Mouse (Mus musculus): ENCODE measurements around the gene Anapc7. TPM values are rescaled to one million over a fixed set of nuclear protein-coding genes. Genes with fewer than 3 reads are reported as not detected.
A peak's percentile ranks its signal among the peaks of the same experiment; 100 is the strongest.

Anapc7 gene
- 23.3 and 23.9 TPM in 2 replicates for polyA plus RNA-seq (2016; fragmentation: Nextera tagmentation; extraction: Ambion mirVana)

GRCm38 (mm10) chr5:122421271-122422068, at the start of gene Anapc7:
TSS of gene Anapc7 (plus strand) at chr5:122421693.
- Histone ChIP-seq H3K27ac (peak within 1 kb of the TSS; percentile 77), H3K4me2 (peak within 1 kb of the TSS; percentile 85), H3K4me3 (peak within 1 kb of the TSS; percentile 94), H3K9me3 (replicated peaks) (no peaks in the 10 kb centered on the region), H3K36me3 (peaks cover 6% of the 10 kb centered on the region; the same call in 1 of the 2 replicates), H3K9ac (peak within 1 kb of the TSS; percentile 89), H3K27me3 (replicated peaks) (no peaks in the 10 kb centered on the region), H3K4me1 (peaks cover 34% of the 10 kb centered on the region)
- 16% methylated on average over 17 of the region's 17 CpGs for WGBS (ENCODE audit: insufficient replicate concordance)
- peak; percentile 7; the same call in 1 of the 2 replicates for ATAC-seq

GRCm38 (mm10) chr5:122372192-122372769, 49.2 kb upstream of the Anapc7 start, which contains the start of gene Fam216a:
TSS of gene Fam216a (minus strand) at chr5:122372364.
- H3K36me3 ChIP-seq = peaks cover 60% of the 10 kb centered on the region

GRCm38 (mm10) chr5:122372878-122373277, 48.6 kb upstream of the Anapc7 start:
- Histone ChIP-seq H3K27ac (peak overlapping the region; percentile 97), H3K4me1 (peaks cover 27% of the 10 kb centered on the region), H3K4me2 (peak overlapping the region; percentile 87), H3K9ac (peak overlapping the region; percentile 85), H3K4me3 (peak overlapping the region; percentile 93), H3K27me3 (replicated peaks) (no peaks in the 10 kb centered on the region), H3K36me3 (peaks cover 55% of the 10 kb centered on the region), H3K9me3 (replicated peaks) (no peaks in the 10 kb centered on the region)
- WGBS (ENCODE audit: insufficient replicate concordance) = 5% methylated on average over 5 of the region's 5 CpGs
- ATAC-seq = no peak

More at GRCm38 (mm10) chr5:122372192-122372769, 49.2 kb upstream of the Anapc7 start, which contains the start of gene Fam216a:
- H3K9ac ChIP-seq = peak within 1 kb of the TSS; percentile 85
- ATAC-seq = peak; percentile 94
- WGBS (ENCODE audit: insufficient replicate concordance) = under 1% methylated on average over 53 of the region's 53 CpGs
- no peaks in the 10 kb centered on the region for H3K9me3 ChIP-seq (replicated peaks)
- peaks cover 27% of the 10 kb centered on the region for H3K4me1 ChIP-seq
- H3K4me3 ChIP-seq = peak within 1 kb of the TSS; percentile 93
- H3K27me3 ChIP-seq (replicated peaks) = no peaks in the 10 kb centered on the region
- peak within 1 kb of the TSS; percentile 87 for H3K4me2 ChIP-seq
- H3K27ac ChIP-seq = peak within 1 kb of the TSS; percentile 97

GRCm38 (mm10) chr5:122377101-122377833, 44.2 kb upstream of the Anapc7 start:
- Histone ChIP-seq H3K9me3 (replicated peaks) (no peaks in the 10 kb centered on the region), H3K4me2 (no peak overlapping the region), H3K4me3 (no peak overlapping the region), H3K9ac (no peak overlapping the region), H3K27me3 (replicated peaks) (no peaks in the 10 kb centered on the region), H3K4me1 (peaks cover 13% of the 10 kb centered on the region), H3K27ac (no peak overlapping the region), H3K36me3 (peaks cover 75% of the 10 kb centered on the region)
- no peak for ATAC-seq
- WGBS (ENCODE audit: insufficient replicate concordance) = 82% methylated on average over 4 of the region's 4 CpGs

- Histone ChIP-seq H3K27me3 (replicated peaks) (no peaks in the 10 kb centered on the region), H3K4me2 (no peak overlapping the region), H3K36me3 (peaks cover 83% of the 10 kb centered on the region), H3K27ac (no peak overlapping the region), H3K4me3 (no peak overlapping the region), H3K9me3 (replicated peaks) (no peaks in the 10 kb centered on the region), H3K4me1 (peaks cover 9% of the 10 kb centered on the region), H3K9ac (no peak overlapping the region)
- 89% methylated on average over 12 of the region's 12 CpGs for WGBS (ENCODE audit: insufficient replicate concordance)
- ATAC-seq = no peak
These were observed 43.3 kb upstream of the Anapc7 start for GRCm38 (mm10) chr5:122378171-122378570.

- H3K4me1 ChIP-seq = no peaks in the 10 kb centered on the region
- H3K9me3 ChIP-seq (replicated peaks) = no peaks in the 10 kb centered on the region
- WGBS (ENCODE audit: insufficient replicate concordance) = 55% methylated on average over 11 of the region's 11 CpGs
- H3K9ac ChIP-seq = no peak overlapping the region
- H3K27ac ChIP-seq = no peak overlapping the region
- H3K4me2 ChIP-seq = no peak overlapping the region
- H3K4me3 ChIP-seq = no peak overlapping the region
- no peaks in the 10 kb centered on the region for H3K27me3 ChIP-seq (replicated peaks)
- H3K36me3 ChIP-seq = peaks cover 74% of the 10 kb centered on the region
- ATAC-seq = peak; percentile 68
These were observed 41.9 kb upstream of the Anapc7 start for GRCm38 (mm10) chr5:122379374-122380155.

GRCm38 (mm10) chr5:122390006-122390405, 31.5 kb upstream of the Anapc7 start:
- no peak overlapping the region for H3K4me2 ChIP-seq
- H3K27me3 ChIP-seq (replicated peaks) = no peaks in the 10 kb centered on the region
- peaks cover 28% of the 10 kb centered on the region for H3K4me1 ChIP-seq
- no peak overlapping the region for H3K27ac ChIP-seq
- H3K36me3 ChIP-seq = peaks cover 9% of the 10 kb centered on the region
- H3K4me3 ChIP-seq = no peak overlapping the region
- ATAC-seq = no peak
- no peaks in the 10 kb centered on the region for H3K9me3 ChIP-seq (replicated peaks)
- H3K9ac ChIP-seq = no peak overlapping the region
- 79% methylated on average over 5 of the region's 5 CpGs for WGBS (ENCODE audit: insufficient replicate concordance)

- H3K4me2 ChIP-seq = no peak overlapping the region
- H3K4me3 ChIP-seq = no peak overlapping the region
- H3K27ac ChIP-seq = no peak overlapping the region
- H3K9ac ChIP-seq = no peak overlapping the region
- no peaks in the 10 kb centered on the region for H3K27me3 ChIP-seq (replicated peaks)
- no peaks in the 10 kb centered on the region for H3K9me3 ChIP-seq (replicated peaks)
- peaks cover 28% of the 10 kb centered on the region for H3K4me1 ChIP-seq
- no peak for ATAC-seq
- peaks cover 12% of the 10 kb centered on the region for H3K36me3 ChIP-seq
These were observed 30.8 kb upstream of the Anapc7 start for GRCm38 (mm10) chr5:122390671-122391070.

GRCm38 (mm10) chr5:122391178-122391785, 30.2 kb upstream of the Anapc7 start:
- WGBS (ENCODE audit: insufficient replicate concordance) = 46% methylated on average over 16 of the region's 16 CpGs
- Histone ChIP-seq H3K9me3 (replicated peaks) (no peaks in the 10 kb centered on the region), H3K4me3 (peak overlapping the region; percentile 86), H3K27me3 (replicated peaks) (no peaks in the 10 kb centered on the region), H3K36me3 (peaks cover 13% of the 10 kb centered on the region), H3K4me1 (peaks cover 28% of the 10 kb centered on the region), H3K4me2 (peak overlapping the region; percentile 93), H3K27ac (no peak overlapping the region), H3K9ac (no peak overlapping the region)
- peak; percentile 4; the same call in 1 of the 2 replicates for ATAC-seq

- Histone ChIP-seq H3K36me3 (peaks cover 18% of the 10 kb centered on the region), H3K4me2 (peak within 1 kb of the TSS; percentile 93), H3K27me3 (replicated peaks) (no peaks in the 10 kb centered on the region), H3K4me3 (peak within 1 kb of the TSS; percentile 86), H3K9ac (peak within 1 kb of the TSS; percentile 88), H3K27ac (peak within 1 kb of the TSS; percentile 74), H3K4me1 (peaks cover 28% of the 10 kb centered on the region), H3K9me3 (replicated peaks) (no peaks in the 10 kb centered on the region)
- ATAC-seq = peak; percentile 87
- under 1% methylated on average over 39 of the region's 39 CpGs for WGBS (ENCODE audit: insufficient replicate concordance)
These were observed 29.7 kb upstream of the Anapc7 start, which contains the start of gene Arpc3 for GRCm38 (mm10) chr5:122391786-122392180. TSS of gene Arpc3 (plus strand) at chr5:122391878.

Measured in liver, embryonic 12.5 days (tissue).